Mouse (Mus musculus) ES-E14 (cell line): ENCODE results near the gene Cmpk2. TPM values are rescaled to one million over a fixed set of nuclear protein-coding genes. Genes with fewer than 3 reads are reported as not detected.

Experiments
- DNase-seq: peaks from one replicate; pipeline ENCODE4 v3.0.0-alpha.2; 2013; ENCODE audit warnings: low read depth, low spot score
- H3K27ac ChIP-seq: 2 replicates; pipeline ENCODE4 v1.5.1; 2012; ENCODE audit warnings: low read depth, mild to moderate bottlenecking, low read length, moderate library complexity, mixed read lengths; ENCODE audit not compliant: poor library complexity, insufficient read depth, severe bottlenecking
- H3K36me3 ChIP-seq: 2 replicates; pipeline ENCODE4 v1.6.1; 2012; ENCODE audit warnings: mild to moderate bottlenecking, low read length, moderate library complexity, mixed read lengths; ENCODE audit not compliant: control insufficient read depth, poor library complexity, insufficient read depth, severe bottlenecking
- H3K4me1 ChIP-seq, 2 experiments: fragments of 150-350 bp in 1 of 2; sonication (generic) in 1 of 2; 2 replicates each; pipeline ENCODE4 v1.6.1; 2012; ENCODE audit warnings: low read length in 2 of 2, mild to moderate bottlenecking in 1 of 2, mixed read lengths in 1 of 2; ENCODE audit not compliant: control insufficient read depth in 2 of 2, insufficient read depth in 2 of 2, poor library complexity in 1 of 2
- H3K4me3 ChIP-seq, 2 experiments: fragments of 150-350 bp in 1 of 2; sonication (generic) in 1 of 2; 2 replicates each; pipeline ENCODE4 v1.5.1; 2012; ENCODE audit warnings: low read length in 2 of 2, low read depth in 1 of 2, mild to moderate bottlenecking in 1 of 2, mixed read lengths in 1 of 2; ENCODE audit not compliant: insufficient read depth in 1 of 2, poor library complexity in 1 of 2, severe bottlenecking in 1 of 2
- H3K9ac ChIP-seq: 2 replicates; pipeline ENCODE4 v1.6.1; 2012; ENCODE audit warnings: low read depth, mild to moderate bottlenecking, low read length, mixed read lengths; ENCODE audit not compliant: poor library complexity, insufficient read depth, severe bottlenecking
- H3K9me3 ChIP-seq: fragments of 150-350 bp; sonication (generic); 2 replicates; pipeline ENCODE4 v1.6.1; 2012; ENCODE audit warnings: low read depth, mild to moderate bottlenecking, low read length; ENCODE audit not compliant: control insufficient read depth, insufficient read depth
- CHD2 ChIP-seq: IDR thresholded peaks from 2 replicates; pipeline ENCODE4 v1.6.1; 2014; ENCODE audit warnings: mild to moderate bottlenecking, low read depth, low read length, inconsistent platforms
- HCFC1 ChIP-seq: IDR thresholded peaks from 2 replicates; pipeline ENCODE4 v1.6.1; 2012; ENCODE audit warnings: low read length, inconsistent platforms, borderline replicate concordance; ENCODE audit not compliant: insufficient read depth
- MAFK ChIP-seq: IDR thresholded peaks from 2 replicates; pipeline ENCODE4 v1.6.1; 2014; ENCODE audit warnings: mild to moderate bottlenecking, low read depth, low read length, inconsistent platforms; ENCODE audit not compliant: insufficient read depth
- ZC3H11A ChIP-seq: IDR thresholded peaks from 2 replicates; pipeline ENCODE4 v1.6.1; 2012; ENCODE audit warnings: low read depth, mild to moderate bottlenecking, inconsistent platforms, low read length, borderline replicate concordance
- ZNF384 ChIP-seq: IDR thresholded peaks from 2 replicates; pipeline ENCODE4 v1.6.1; 2012; ENCODE audit warnings: low read depth, low read length, inconsistent platforms
- in situ Hi-C, 2 experiments: fragments of 600-800 bp; cut with MboI; formaldehyde crosslinking; loops; one replicate each; pipeline ENCODE4 v1.15.1; 2025; ENCODE audit warnings: low sequenced_read_pairs in 2 of 2, inconsistent platforms in 1 of 2; ENCODE audit not compliant: unreplicated experiment in 2 of 2
- total RNA-seq: library from RNA; depleted of rRNA; stranded (reverse); fragments of 300-350 nt; gene quantifications from 2 replicates; pipeline ENCODE4 v1.2.3, GENCODE M21; 2012; rRNA removed

Cmpk2 gene
- total RNA-seq, 1 experiment: 0.27 TPM

DNA sequence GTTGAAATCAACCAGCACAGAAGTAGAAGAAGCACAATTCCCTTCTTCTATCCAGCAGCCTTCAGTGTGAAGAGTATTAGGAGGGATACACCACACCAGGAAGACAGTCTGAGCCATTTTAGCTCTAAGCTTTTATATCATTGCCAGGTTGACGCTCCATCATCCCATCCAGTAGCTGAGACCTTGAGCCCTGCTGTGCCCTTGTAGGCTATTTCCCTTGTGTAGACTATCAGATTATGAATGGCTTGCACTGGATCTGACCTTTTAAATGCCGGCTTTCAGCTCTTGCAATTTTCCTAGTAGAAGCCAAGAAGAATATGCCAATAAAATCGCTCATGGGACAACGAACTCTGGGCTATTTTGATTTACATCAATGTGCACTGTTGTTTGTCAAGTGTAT is 42.0 kb downstream of the Cmpk2 start:
- TF ChIP-seq HCFC1: no peak
- TF ChIP-seq CHD2: no peak
- TF ChIP-seq MAFK: no peak
- TF ChIP-seq ZC3H11A: no peak
- no peak for TF ChIP-seq ZNF384
- Histone ChIP-seq H3K9me3 (no peaks in the 10 kb centered on the region), H3K4me3 (no peak overlapping the region), H3K36me3 (no peaks in the 10 kb centered on the region), H3K9ac (no peak overlapping the region), H3K27ac (no peak overlapping the region), H3K4me1 (no peaks in the 10 kb centered on the region)
- DNase-seq: no peak
- in situ Hi-C loops: no loop called here

DNA sequence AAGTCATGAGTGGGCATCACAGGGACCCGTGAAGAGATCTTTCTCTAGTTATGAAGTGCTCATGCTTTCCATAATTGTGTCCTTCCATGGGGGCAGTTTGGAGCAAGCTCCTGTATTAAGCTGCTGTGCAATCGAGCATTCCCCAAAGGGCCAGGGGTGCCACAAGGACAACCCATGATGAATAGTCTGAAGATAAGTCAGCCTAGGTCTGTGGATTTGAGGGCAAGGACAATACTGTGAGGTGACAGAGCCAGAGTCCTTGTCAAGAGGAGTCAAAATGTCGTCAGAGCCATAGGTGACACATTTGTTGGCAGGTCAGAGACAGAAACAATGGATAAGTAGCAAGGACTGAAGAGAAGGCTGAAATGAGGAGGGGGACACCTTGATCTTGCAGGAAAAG is 49.2 kb downstream of the Cmpk2 start:
- Histone ChIP-seq H3K27ac (no peak overlapping the region), H3K9ac (no peak overlapping the region), H3K4me3 (no peak overlapping the region), H3K36me3 (no peaks in the 10 kb centered on the region), H3K4me1 (no peaks in the 10 kb centered on the region), H3K9me3 (no peaks in the 10 kb centered on the region)
- TF ChIP-seq ZNF384 (no peak), CHD2 (no peak), HCFC1 (no peak), ZC3H11A (no peak), MAFK (no peak)
- no peak for DNase-seq
- in situ Hi-C loops: no loop called here

DNA sequence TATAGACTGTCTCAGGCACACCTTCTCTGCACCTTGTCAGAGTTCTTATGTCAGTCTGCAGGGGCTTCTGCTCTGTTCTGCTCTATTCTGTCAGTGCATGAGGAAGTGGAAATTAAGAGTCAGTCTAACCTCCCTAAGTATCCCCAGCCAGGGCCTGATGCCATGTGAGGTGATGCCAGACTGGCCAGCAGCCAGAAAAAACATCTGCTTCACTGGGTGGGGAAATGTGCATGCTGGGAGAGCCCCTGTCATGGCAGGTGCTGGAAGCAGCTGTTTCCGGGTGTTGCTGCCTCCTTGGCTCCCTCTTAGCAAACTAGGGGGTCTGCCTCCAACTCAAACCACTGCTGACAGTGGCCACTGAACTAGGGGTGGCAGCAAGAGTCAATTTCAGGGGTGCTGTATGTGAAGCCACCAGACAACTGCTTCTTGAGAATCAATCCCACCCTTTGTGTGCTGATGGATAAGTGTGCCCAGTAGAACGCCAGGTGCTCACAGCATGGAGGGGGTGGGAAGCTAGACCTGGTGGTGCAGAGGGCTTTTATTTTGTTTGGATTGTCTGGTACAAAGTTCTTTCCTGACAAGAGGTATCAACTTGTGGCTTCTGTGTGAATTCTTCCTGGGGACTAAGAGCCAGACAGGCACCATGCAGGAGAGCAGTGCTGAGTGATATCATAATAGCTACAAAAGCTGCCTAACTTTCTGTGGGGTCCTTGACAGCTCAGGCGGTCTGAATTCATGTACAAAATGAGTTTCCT is 56.1 kb downstream of the Cmpk2 start:
- Histone ChIP-seq H3K4me1 (no peaks in the 10 kb centered on the region), H3K4me3 (no peak overlapping the region), H3K9me3 (no peaks in the 10 kb centered on the region), H3K9ac (no peak overlapping the region), H3K36me3 (no peaks in the 10 kb centered on the region), H3K27ac (no peak overlapping the region)
- in situ Hi-C loops: no loop called here
- no peak for DNase-seq
- TF ChIP-seq MAFK (no peak), HCFC1 (no peak), CHD2 (no peak), ZC3H11A (no peak), ZNF384 (no peak)

- in situ Hi-C loops: no loop called here
Observed at GRCm38 (mm10) chr12:26525698-26526026, 56.7 kb downstream of the Cmpk2 start.

More at GRCm38 (mm10) chr12:26525698-26526026, 56.7 kb downstream of the Cmpk2 start:
- no peak overlapping the region for H3K27ac ChIP-seq
- no peak overlapping the region for H3K9ac ChIP-seq
- H3K36me3 ChIP-seq: no peaks in the 10 kb centered on the region
- TF ChIP-seq CHD2 (no peak), ZNF384 (no peak), ZC3H11A (no peak), HCFC1 (no peak), MAFK (no peak)
- no peak overlapping the region for H3K4me3 ChIP-seq
- H3K9me3 ChIP-seq: no peaks in the 10 kb centered on the region
- H3K4me1 ChIP-seq: no peaks in the 10 kb centered on the region
- DNase-seq: no peak

Other genes starting within 250 kb of the Cmpk2 start
- 1.6 and 3.3 TPM in 2 replicates for gene Rnf144a, start 54.0 kb upstream of the Cmpk2 start, total RNA-seq
- gene Rsad2, start 12.8 kb upstream of the Cmpk2 start, total RNA-seq: 0.05 and 0.27 TPM in 2 replicates